Mouse (Mus musculus) A20 (cell line): ENCODE measurements around the gene Taf15.

Source experiments
- DNase-seq: peaks from one replicate; pipeline ENCODE4 v3.0.0-alpha.2; 2011; ENCODE audit warnings: low read depth, low spot score

Taf15 gene

DNA sequence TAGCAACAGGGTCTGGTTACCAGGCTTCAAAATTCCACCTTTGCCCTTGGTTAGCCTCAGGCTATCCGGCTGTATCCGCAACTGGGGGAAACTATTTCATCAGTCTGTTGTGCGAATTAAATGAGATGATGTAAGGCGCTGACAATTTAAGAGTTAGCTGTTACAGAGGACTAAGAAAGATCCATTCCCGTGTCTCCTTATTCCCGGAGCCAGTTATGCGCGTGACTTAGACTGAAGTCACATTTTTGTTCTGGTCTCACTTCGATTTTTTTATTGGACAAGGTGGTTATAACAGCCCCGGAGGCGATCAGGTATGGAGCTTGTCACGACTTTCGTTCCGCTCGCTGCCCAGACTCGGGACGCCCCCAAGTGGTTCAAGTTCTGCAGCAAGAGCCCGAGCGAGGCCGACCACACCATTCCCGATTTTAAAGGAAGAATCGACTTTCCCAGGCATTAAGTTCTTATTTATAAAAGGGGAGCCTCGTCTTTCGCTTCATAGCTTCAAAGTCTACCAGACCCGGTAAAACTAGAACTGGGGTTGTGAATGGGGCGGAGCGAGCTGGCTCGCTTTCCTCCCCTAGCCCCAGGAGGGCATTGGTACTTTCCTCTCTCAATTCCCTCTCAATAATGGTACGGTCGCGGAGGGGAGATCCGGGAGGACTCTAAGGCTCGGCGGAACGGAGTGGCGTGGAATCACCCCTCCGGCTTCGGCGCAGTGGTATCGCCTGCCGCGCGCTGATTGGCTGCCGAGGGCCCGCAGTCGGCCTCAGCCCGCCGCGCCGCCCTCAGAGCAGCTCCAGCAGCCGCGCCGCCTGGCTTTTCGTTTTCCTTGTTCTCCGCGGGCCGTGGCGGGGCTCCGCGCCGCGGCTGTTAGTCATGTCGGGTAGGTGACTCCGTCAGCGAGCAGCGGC lies at the start of gene Taf15:
TSS of gene Taf15 (plus strand) at position 763 of the 911 bp plus-strand sequence.
- DNase-seq, result peak; percentile 99

DNA sequence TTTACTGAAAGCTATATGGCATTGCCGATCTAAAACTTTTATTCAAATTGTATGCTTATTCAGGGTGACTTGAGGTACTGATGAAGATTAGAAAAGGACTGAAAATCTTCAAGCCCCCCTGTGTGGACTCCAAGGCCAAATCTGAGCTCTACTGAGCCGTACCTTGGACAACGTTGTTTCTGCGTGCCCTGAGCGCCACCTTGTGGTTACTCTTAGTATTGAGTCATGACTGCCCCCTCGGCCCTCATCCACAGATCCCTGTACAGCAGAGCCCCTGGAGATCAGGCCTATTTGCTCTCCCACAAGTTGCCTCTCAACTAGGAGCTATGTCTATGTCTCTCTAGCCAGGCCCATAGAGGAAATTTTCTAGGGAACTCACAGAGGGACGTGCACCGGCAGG lies 48.2 kb upstream of the Taf15 start:
- peak; percentile 72 for DNase-seq

DNA sequence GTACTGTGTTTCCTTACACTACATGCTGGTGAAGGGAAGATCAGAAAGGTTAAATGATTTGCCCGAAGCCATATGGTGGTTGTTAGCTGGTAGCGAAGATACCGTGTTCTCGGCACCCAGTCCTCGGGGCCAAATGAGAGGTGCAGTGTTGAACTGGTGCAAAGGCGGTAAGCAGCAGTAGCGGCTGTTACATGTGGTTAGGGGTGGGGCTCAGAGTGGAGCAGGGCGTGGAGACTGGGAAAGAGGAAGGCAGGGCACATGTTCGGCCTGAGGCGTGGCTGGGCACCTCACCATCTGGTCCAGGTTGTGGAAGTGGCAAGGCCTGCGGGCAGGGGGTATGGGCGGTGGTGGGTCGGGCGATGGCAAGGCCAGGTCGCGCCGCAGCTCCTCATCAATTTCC lies 45.9 kb upstream of the Taf15 start:
- no peak for DNase-seq

DNA sequence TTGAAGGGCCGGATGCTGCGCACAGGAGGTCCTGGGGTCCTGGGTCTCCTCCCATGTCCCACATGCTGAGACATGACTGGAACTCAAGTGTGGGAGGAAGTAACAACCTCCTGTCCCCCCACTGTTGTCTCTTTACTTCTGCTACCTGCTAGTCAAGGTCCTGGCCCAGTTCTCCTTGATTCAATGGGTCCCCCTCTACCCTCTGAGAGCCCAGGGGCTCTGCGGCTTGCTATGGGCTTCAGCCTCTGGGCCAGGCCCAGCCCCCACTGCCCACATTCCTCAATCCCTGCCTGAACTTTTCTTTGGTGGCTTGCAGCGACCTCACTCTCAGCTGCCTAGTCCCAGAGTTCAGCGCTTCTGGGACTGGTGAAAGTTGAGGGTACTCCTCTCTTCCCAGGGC lies 43.5 kb upstream of the Taf15 start, which contains the start of gene Gas2l2:
TSS of gene Gas2l2 (minus strand) at position 101 of the 400 bp plus-strand sequence.
- DNase-seq, result no peak

DNA sequence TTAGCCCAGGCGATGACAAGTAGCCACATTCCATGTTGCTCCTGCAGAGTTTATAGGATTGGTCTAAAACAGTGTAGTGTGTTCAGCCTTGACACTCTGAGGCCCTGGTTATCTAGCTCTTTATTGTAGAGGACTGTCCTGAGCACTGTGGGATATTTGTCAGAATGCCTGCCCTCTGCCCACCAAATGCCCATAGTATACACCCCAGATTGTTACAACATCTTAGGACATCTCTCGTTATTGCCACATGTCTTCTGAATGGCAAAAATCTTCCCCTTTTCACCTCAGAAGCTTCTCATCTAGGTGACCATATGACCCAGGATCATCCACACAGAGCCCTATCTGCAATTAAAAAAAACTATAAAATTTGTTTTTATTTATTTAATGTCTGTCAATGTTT lies 40.4 kb upstream of the Taf15 start:
- no peak for DNase-seq

DNA sequence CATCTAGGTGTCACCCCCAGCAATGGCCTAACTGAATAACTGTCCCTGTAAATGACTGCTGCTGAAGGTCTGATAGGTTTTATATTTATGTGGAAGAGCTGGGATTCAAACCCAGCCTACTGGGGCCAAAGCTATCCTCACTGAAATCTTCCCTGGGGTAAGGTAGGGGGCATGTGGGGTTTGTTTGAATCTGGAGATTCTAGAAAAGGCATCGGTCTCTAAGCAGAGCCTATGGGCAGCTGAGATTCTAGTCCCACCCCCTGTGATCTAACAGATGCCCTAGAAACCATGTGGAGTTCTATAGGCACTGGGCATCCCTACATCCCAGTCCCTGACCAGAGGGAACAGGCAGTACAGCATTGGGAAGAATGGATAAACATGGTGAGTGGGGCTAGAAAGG lies 35.5 kb upstream of the Taf15 start, which contains the start of gene 1700020L24Rik:
TSS of gene 1700020L24Rik (plus strand) at position 301 of the 400 bp plus-strand sequence.
- DNase-seq, result no peak

DNA sequence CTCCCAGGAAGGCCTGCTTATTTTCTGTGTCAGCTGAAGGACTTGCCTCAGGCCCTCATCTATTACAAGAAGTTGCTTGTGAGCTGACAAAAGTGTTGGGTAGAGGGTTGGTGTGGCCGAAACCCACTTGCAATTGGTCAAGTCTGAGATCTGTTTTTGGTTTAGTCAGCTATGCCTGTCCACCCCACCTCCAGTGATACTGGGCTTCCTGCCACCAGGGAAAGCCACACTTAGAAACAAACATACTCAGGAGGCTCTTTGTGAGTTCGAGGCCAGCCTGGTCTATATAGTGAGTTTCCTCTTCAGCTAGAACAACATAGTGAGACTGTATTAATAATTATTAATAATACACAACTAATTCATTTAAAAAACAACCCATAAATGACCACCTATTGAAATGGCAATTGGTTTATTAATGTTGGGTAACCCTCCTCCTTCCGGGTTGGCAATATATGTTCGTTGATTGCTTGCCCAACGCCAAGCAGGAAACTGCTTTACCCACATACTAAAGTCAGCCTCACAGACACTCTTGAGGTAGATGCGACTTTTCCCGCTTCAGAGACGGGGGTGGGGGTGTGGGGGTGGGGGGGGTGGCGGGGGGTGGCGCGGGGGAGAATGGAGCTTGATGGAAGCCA lies 33.3 kb upstream of the Taf15 start:
- peak; percentile 23 for DNase-seq

DNA sequence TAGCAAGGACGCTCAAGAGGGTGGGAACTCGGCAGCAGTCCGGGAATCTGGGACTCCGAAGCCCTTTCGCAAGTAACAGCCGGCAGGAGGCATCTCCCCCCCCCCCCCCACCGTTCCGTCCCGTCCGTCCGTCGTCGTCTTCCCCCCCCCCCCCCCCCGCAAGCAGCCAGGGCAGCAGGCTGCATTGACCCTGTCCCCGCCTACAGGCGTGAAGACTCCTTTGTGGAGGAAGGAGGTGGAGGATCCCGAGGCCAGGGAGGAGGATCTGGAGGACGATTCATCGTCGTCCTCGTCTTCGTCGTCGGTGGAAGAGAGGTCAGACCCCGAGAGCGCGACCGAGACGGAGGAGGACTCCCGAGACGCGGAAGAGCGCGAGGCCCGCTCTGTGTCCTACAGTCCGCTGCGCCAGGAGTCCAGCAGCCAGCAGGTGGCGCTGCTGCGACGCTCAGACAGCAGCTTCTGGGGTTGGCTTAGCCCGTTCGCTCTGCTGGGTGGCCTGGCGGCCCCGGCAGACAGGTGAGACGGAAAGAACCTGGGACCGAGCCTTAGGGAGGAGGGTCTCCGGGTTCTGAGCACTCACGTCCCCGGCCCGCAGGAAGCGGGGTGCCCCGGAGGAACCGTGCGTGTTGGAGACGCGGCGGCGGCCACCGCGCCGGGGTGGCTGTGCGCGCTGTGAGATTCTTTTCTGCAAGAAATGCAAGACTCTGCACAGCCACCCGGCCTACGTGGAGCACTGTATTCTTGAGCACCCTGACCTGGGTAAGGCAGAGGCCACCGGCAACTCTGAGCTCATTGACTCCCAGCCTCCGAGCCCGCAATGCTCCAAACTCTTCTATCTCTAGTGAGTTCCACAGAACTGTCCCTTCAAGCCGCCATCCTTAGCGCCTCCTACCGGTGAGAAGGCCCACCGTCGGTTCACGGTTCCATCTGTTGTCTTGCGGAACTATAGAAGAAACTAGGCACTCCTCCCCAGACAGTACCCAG lies 32.5 kb upstream of the Taf15 start:
- peak; percentile 97 for DNase-seq

DNA sequence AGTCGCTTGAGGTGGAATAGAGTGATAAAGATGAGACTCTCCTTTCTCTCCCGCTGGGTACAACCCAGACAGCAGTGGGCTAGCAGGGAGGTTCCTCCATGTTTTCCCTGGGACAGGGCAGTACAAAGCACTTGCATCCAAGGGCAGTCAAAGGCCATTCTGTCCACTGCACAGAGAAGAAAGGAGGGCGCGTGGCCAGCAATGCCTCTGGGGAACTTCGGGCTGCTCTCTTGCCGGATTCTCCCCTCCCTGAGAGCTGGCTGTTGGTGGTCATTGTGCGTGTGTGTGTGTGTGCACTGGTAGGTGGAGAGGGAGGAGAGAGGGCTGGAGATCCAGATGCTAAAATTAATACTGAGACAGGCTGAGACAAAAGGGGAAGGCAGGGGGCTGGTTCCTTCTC lies 31.7 kb upstream of the Taf15 start:
- DNase-seq, result no peak

DNA sequence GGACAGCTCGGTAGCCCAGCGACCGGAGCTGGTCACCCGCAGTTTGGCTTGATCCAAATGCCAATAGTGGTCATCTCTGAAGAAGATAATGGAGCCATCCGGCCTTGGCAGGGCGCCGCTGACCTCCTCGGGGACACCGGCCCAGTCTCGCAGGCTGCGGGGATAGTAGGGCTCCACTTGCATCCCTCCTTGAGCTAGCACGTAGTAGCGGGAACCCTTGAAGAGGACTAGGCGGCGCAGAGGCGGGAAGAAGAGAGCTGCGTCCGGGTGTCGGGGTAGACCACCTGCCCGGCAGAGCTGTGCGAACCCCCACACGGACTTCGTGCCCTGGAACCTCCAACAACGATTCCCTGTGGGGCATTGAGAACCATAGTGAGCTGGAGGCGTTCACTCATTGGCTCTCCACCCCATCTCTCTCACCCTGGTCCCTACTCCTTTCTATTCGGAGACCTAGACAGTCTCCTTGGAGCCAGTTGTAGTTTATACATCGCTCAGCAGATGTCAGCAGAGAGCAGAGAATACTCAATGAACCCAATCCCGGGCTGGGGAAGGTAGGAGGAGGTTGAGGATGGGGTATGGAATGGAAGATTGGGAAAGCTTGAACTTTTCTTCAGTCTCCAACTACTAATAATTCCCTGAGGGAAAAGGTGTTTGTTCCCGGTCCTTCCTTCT lies 30.2 kb upstream of the Taf15 start:
- DNase-seq, result peak; percentile 50

DNA sequence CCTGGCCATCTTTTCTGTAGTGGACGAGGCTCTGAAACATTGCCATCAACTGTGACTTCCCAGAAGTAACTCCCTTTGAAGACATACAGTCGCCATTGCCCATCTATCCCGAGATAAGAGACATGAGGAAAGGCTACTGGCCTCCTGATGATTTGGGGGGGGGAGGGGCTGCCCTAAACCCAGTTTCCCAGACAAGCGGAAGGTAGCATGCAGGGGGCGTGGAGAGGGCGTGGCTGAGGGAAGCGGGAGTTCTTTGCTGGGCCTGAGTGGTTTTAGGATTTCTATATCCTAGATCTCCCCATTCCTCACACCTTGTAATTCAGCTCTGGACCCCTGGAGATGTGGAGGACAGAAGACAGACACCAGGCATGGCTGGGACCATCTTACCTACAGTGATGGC lies 29.1 kb upstream of the Taf15 start:
- no peak for DNase-seq

DNA sequence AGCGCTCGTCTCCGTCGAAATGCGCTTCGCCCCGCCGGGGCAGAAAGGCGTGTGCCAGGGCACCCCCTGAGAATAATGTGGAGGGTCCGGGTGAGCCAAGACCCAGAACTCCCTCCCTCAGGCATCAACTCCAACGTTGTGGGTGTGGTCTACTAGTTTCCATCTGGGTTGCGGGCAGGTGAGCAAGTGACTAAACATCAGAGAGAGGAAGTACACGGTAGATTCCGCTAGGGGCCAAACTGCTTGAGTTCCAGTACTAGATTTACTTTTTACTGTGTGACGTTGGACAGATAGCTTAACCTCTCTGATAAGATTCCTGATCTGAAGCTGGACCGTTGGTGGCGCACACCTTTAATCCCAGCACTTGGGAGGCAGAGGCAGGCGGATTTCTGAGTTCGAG lies 27.9 kb upstream of the Taf15 start:
- DNase-seq, result no peak

DNA sequence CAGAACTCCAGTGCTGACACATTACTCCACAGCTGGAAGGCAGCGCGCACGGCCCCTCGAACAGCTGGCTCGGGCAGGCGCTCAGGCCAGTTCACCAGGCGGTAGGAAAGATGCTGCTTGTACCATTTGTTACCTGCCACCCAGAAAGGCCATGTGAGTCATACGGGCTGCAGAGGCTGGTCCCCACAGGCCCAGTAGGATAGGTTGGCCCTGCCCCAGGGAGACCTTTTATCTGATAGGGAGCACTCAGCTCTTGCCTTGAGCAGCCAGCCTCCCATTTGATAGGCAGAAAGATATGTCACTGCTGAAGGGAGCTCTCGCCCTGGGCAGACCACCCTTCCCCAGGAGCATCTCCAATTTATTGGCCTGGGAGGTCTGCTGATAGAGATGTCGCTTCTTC lies 25.3 kb upstream of the Taf15 start:
- no peak for DNase-seq

DNA sequence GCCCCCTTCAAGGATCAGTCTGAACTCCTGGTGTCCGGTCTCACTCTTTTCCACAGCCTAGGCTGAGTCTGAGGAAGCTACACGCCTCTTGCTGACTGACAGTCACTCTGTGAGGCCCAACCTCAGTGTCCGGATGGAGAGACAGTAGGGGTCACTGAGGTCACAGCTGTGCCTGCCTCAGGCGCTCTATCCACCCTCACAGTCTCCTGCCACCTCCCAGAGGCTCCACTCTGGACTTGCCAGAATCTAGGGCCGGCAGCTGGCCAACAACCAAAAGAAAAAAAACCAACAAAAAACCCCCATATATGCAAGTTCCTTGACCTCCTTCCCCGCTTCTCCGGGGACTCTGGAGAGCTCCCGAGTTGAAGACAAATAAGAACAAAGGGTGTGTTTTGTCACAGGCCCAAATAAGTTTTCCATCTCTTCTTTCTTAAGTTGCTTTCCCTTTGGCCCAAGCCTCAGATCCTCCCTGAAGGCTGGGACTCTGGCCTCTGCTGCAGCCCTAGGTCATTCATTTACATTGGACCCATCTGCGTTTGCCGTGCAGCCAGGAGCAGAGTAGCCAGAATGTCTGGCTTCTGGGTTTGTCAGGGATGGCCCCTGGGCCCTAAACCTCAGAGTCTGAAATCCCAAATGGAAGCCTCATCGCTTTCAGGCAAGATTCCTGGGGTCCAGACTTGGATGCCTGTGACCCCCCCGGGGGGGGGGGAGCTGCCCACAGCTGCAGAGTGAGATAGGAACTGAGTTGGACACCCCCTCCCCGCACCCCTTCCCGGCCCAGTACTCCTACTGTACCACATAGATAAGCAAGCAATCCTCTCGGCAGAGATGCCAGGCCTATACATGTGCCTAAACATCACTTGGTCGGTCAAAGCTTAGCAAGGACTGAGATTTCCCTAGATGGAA lies 24.6 kb upstream of the Taf15 start:
- DNase-seq, result no peak

DNA sequence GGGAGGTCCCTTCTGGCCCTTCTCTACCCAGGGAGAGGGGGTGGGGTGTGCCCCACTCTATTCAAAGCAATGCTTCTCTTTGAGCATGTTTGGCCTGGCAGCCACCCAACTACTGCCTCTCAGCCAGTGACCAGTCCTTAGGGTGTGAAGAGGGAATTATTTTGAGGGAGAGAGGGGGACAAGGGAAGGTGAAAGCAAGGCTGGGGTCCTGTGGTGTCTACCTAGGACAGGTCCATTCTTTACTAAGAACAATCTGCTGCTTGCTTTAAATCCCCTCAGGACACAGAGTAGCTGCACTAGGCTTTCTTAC lies 24.0 kb upstream of the Taf15 start:
- DNase-seq, result no peak

DNA sequence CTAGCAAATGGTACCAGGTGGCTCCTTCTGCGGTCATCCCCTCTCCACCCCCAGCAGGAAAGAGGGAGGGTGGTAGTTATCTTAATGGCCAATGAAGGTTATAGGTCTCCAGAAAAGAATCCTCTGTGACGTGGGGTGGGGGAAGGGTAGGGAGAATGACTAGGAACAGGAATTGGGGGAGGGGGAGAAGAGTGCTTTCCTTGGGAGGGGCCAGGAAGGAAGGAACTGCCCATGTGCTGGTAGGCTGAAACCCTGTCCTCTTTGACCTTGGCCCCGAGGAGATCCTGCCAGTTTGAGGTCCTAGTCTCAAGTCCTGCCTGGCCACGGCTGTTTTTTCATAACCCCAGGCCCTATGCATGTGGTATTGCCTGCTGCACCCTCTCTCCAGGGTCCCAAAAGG lies 23.6 kb upstream of the Taf15 start:
- no peak for DNase-seq

DNA sequence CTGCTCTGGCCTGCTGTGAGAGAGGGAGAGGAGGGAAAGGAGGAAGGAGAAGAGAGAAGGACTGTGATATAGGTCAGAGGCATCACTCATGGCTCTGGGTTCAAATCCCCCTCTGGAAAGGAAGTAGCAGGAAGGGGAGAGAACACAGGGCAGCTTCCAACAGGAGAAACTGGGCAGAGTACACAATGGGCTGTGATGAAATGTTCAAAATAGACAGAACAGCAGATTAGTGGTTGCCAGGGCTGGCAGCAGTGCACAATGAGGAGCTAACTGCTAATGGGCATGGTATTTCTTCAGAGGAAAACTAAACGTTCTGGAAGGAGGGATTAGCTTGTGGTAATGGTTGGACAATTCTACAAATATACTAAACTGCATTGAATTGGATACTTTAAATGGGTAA lies 22.3 kb upstream of the Taf15 start:
- no peak for DNase-seq

DNA sequence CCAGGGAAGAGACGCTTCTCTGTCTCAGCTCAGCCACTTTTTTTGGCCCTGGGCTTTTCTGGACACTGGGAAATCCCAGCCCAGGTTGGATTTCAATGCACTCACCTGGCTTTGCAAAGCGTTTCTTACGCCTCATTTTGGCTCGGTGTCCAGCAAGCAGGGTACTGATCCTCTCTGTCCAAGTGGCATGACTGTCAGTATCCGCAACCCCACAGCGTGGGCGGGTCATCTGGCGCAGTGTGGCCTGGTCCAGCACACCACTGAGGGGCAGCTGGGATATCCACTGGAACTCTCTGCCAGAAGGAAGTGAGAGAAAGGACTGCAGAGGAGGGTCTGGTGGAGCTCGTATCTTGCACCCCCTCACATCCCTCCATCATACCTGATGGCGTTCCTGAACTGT lies 21.6 kb upstream of the Taf15 start:
- DNase-seq, result no peak

DNA sequence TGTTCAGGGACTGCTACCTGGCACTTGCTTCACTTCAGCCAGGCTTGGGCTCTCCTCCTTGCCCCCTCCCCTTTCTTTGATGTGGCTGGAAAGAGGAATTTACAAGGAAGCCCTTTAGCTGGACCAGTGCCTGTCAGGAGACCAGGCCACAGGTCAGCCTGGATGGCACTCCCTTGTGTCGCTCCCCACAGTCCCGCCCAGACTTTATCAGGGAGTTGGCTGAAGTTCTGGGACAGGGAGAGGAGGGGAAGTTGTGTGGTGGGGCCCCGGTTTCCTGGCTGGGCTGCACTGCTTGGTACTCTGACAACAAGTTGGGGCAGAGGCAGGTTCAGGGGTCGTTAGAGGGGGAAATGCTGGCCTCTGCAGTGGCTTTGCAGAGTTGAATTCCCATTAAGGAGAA lies 18.3 kb upstream of the Taf15 start:
- no peak for DNase-seq

DNA sequence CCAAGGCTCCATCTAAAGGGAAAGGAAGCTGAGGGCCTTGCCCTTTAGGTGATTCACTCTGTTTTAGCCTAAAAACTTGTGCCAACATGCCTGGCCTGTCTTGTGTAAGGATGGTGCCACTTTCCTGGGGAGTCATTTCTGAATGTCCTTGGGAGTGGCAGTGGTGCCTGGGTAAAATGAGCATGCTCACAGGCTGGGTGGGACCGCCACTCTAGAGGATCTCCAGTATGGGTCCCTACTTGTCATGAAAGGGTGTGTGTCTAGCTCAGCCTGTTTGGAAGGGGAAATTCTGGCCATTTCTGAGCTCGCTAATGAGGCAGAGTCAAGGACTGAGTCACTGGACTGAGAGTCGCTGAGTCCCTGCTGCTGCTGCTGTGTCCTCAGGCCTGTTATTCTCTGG lies 17.3 kb upstream of the Taf15 start:
- DNase-seq, result no peak
